Mouse (Mus musculus): ENCODE results near the gene B4galnt3. TPM values are rescaled to one million over a fixed set of nuclear protein-coding genes. Genes with fewer than 3 reads are reported as not detected.

Gene B4galnt3
- polyA plus RNA-seq, 1 experiment from 2014 or later: 0.52 TPM

DNA sequence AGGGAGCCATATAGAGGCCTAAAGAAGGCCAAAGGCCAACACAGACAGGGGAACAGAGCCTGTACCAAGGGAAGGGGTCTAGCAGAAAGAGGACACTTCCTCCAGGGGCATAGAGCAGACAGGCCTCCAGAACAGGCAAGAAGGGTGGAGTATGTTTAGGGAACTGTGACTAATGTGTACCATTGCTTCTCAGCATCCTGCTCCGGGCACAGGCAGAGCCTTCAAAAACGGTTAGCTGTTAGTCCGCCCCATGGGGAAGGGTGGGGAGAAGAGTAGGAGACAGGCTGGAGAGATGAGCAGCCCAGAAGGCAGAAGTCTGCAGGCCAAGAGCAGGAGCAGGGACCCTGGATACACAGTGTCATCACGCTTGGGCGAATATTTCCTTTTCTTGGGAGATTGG lies 105.1 kb downstream of the B4galnt3 start:
- H3K27me3 ChIP-seq (replicated peaks; ENCODE audit: low read depth, poor library complexity, severe bottlenecking): peaks cover 27% of the 10 kb centered on the region
- 74% methylated on average over 5 of the region's 5 CpGs for WGBS
- H3K27ac ChIP-seq (replicated peaks): peak overlapping the region; percentile 69; the same call in 1 of the 2 replicates
- H3K36me3 ChIP-seq (replicated peaks): no peaks in the 10 kb centered on the region
- H3K4me3 ChIP-seq: no peak overlapping the region
- no peaks in the 10 kb centered on the region for H3K9me3 ChIP-seq
- DNase-seq (ENCODE audit: low spot score): no peak
- H3K4me1 ChIP-seq: peaks cover 57% of the 10 kb centered on the region

DNA sequence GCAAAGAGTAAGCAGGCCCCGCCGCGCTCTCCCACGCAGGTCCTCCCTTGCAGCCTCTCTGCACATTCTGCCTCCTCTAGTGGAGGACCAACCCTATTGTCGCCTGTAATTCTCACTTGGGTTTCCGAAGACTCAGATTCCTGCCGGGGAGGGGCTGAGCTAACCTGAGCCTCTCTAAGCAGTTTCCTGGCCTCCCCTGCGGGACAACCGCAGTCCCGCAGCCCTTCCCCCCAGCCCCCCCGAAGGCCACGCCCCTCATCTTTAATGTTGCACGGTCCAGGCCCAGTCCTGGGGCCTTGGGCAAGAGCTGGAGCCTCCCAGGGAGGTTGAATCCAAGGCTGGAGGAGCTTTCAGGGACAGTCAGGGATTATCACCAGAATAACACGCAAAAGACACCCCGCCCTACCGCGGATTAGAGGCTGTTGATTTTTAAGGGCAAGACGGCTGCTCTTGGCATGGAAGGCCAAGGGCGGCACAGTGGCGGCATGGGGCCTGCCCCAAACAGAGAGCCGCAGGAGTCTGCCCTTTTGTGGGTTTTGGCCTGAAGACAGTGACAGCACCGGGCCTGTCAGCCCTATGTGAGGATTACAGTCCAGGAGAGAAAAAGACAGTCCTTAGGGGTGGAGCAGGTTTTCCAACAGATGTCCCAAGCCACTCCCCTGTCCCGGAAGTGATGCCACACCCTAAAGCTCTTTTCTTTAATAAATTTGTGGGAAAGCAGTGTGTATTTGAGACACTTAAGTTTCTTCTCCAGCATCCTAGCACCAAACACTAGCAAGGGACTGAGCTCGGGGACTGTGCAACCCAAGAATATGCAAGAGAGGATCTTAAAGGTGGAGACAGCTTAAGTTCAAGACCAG lies 105.8 kb downstream of the B4galnt3 start:
- Histone ChIP-seq H3K36me3 (replicated peaks) (no peaks in the 10 kb centered on the region), H3K9me3 (no peaks in the 10 kb centered on the region), H3K27me3 (replicated peaks; ENCODE audit: low read depth, poor library complexity, severe bottlenecking) (peaks cover 27% of the 10 kb centered on the region), H3K4me3 (peak overlapping the region; percentile 44), H3K4me1 (peaks cover 53% of the 10 kb centered on the region), H3K27ac (replicated peaks) (peak overlapping the region; percentile 69)
- peak; percentile 64 for DNase-seq (ENCODE audit: low spot score)
- WGBS: 14% methylated on average over 24 of the region's 24 CpGs

DNA sequence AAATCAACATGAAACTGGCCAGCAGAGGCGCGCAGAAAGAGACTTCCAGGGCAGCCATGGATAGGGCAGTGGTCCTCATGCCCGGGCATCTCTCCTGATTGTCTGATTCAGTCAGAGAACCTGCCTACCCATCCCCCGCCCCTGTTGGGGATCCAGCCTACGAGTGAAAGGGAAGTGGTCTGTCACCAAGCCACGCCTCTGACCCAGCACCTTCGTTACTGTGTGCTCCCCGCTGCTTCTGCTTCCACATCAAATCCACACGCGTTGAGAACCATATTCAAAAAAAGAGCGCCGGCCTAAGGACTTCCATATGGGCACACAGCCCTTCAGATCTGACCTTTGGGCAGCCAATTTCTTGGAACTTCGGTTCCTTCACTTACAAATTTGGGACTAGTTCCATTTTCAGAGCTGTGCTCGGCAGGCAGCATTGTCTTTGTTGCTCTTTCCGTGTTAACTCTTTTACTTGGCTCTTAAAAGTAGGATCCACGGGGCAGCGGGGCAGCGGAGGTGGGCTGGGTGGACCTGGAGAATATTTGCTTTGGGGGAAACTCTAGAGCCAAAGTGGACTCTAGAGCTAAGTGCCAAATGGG lies 106.7 kb downstream of the B4galnt3 start:
- WGBS: 9% methylated on average over 18 of the region's 18 CpGs
- H3K27ac ChIP-seq (replicated peaks): peak overlapping the region; percentile 69
- H3K9me3 ChIP-seq: no peaks in the 10 kb centered on the region
- H3K4me3 ChIP-seq: peak overlapping the region; percentile 44
- peak; percentile 65 for DNase-seq (ENCODE audit: low spot score)
- H3K36me3 ChIP-seq (replicated peaks): no peaks in the 10 kb centered on the region
- H3K4me1 ChIP-seq: peaks cover 48% of the 10 kb centered on the region
- peaks cover 27% of the 10 kb centered on the region for H3K27me3 ChIP-seq (replicated peaks; ENCODE audit: low read depth, poor library complexity, severe bottlenecking)

GRCm38 (mm10) chr6:120186594-120186993 lies 107.8 kb downstream of the B4galnt3 start:
- Histone ChIP-seq H3K27ac (replicated peaks) (no peak overlapping the region), H3K27me3 (replicated peaks; ENCODE audit: low read depth, poor library complexity, severe bottlenecking) (peaks cover 27% of the 10 kb centered on the region), H3K9me3 (no peaks in the 10 kb centered on the region), H3K4me1 (peaks cover 37% of the 10 kb centered on the region), H3K4me3 (no peak overlapping the region), H3K36me3 (replicated peaks) (no peaks in the 10 kb centered on the region)
- WGBS: 78% methylated on average over 3 of the region's 3 CpGs
- no peak for DNase-seq (ENCODE audit: low spot score)

DNA sequence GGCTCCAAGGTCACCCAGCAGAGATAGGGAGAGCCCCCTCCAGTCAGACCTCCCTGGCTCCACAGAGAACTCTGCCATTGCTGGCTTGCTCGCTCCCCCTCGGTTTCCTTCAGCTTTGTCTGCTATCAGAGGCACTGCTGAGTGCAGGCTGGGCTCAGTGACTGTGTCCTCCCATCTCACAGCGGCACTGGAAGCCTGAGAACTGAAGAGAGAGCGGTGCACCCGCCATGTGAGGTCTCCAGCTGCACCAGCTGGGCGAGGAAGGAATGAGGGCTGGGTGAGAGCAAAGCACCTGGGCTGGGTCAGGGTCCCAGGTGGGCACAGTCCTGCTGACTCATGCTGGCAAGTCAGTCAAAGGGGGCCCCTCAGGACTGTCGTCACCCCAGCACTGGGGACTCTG lies 108.6 kb downstream of the B4galnt3 start:
- Histone ChIP-seq H3K27ac (replicated peaks) (no peak overlapping the region), H3K36me3 (replicated peaks) (no peaks in the 10 kb centered on the region), H3K4me1 (peaks cover 36% of the 10 kb centered on the region), H3K27me3 (replicated peaks; ENCODE audit: low read depth, poor library complexity, severe bottlenecking) (peaks cover 27% of the 10 kb centered on the region), H3K9me3 (no peaks in the 10 kb centered on the region), H3K4me3 (no peak overlapping the region)
- DNase-seq (ENCODE audit: low spot score): no peak
- WGBS: 65% methylated on average over 7 of the region's 7 CpGs

- 85% methylated on average over 12 of the region's 12 CpGs for WGBS
- no peaks in the 10 kb centered on the region for H3K36me3 ChIP-seq (replicated peaks)
Measured at GRCm38 (mm10) chr6:120185012-120185730, 109.2 kb downstream of the B4galnt3 start.

DNA sequence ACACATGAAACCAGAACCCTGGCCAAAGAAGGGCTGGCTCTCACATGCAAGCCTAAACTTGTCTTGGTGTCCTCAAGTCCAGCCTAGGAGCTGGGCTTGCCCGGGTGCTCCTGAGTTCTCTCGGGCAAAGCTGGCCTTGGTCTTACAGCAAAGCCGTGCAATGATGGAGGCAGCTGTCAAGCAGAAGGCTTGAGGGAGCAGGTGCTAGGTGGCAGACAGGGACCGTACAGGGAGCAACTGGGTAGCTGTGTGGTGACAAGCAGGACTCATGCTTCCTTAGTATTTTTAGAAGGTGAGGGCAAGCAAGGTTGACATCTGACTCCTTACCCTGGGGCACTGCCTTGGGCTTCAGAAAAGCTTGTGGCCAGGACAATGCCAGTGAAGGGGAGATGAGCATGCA lies 110.6 kb downstream of the B4galnt3 start:
- Histone ChIP-seq H3K4me1 (peaks cover 34% of the 10 kb centered on the region), H3K27ac (replicated peaks) (no peak overlapping the region), H3K4me3 (no peak overlapping the region), H3K36me3 (replicated peaks) (no peaks in the 10 kb centered on the region), H3K27me3 (replicated peaks; ENCODE audit: low read depth, poor library complexity, severe bottlenecking) (peaks cover 18% of the 10 kb centered on the region), H3K9me3 (no peaks in the 10 kb centered on the region)
- no peak for DNase-seq (ENCODE audit: low spot score)
- WGBS: 89% methylated on average over 4 of the region's 4 CpGs

More at GRCm38 (mm10) chr6:120185012-120185730, 109.2 kb downstream of the B4galnt3 start:
- DNase-seq (ENCODE audit: low spot score): no peak
- H3K27me3 ChIP-seq (replicated peaks; ENCODE audit: low read depth, poor library complexity, severe bottlenecking): peaks cover 27% of the 10 kb centered on the region
- no peaks in the 10 kb centered on the region for H3K9me3 ChIP-seq
- H3K27ac ChIP-seq (replicated peaks): no peak overlapping the region
- peaks cover 41% of the 10 kb centered on the region for H3K4me1 ChIP-seq
- H3K4me3 ChIP-seq: no peak overlapping the region

- Histone ChIP-seq H3K4me3 (no peak overlapping the region), H3K36me3 (replicated peaks) (no peaks in the 10 kb centered on the region), H3K4me1 (peaks cover 18% of the 10 kb centered on the region), H3K27ac (replicated peaks) (no peak overlapping the region), H3K27me3 (replicated peaks; ENCODE audit: low read depth, poor library complexity, severe bottlenecking) (peaks cover 10% of the 10 kb centered on the region), H3K9me3 (no peaks in the 10 kb centered on the region)
- DNase-seq (ENCODE audit: low spot score): no peak
- 86% methylated on average over 5 of the region's 5 CpGs for WGBS
Measured at GRCm38 (mm10) chr6:120182160-120182559, 112.2 kb downstream of the B4galnt3 start.

GRCm38 (mm10) chr6:120180492-120180891 lies 113.9 kb downstream of the B4galnt3 start:
- H3K4me1 ChIP-seq: peaks cover 9% of the 10 kb centered on the region; the same call in 1 of the 2 replicates
- H3K27ac ChIP-seq (replicated peaks): no peak overlapping the region
- no peaks in the 10 kb centered on the region for H3K36me3 ChIP-seq (replicated peaks)
- no peak for DNase-seq (ENCODE audit: low spot score)
- no peak overlapping the region for H3K4me3 ChIP-seq
- H3K9me3 ChIP-seq: no peaks in the 10 kb centered on the region
- H3K27me3 ChIP-seq (replicated peaks; ENCODE audit: low read depth, poor library complexity, severe bottlenecking): no peaks in the 10 kb centered on the region
- WGBS: 60% methylated on average over 4 of the region's 4 CpGs

GRCm38 (mm10) chr6:120179756-120180206 lies 114.6 kb downstream of the B4galnt3 start:
- Histone ChIP-seq H3K9me3 (no peaks in the 10 kb centered on the region), H3K4me1 (peaks cover 9% of the 10 kb centered on the region; the same call in 1 of the 2 replicates), H3K27ac (replicated peaks) (no peak overlapping the region), H3K4me3 (no peak overlapping the region), H3K36me3 (replicated peaks) (no peaks in the 10 kb centered on the region), H3K27me3 (replicated peaks; ENCODE audit: low read depth, poor library complexity, severe bottlenecking) (no peaks in the 10 kb centered on the region)
- WGBS: 77% methylated on average over 8 of the region's 8 CpGs
- DNase-seq (ENCODE audit: low spot score): no peak

- H3K27ac ChIP-seq (replicated peaks): no peak overlapping the region
- H3K4me3 ChIP-seq: no peak overlapping the region
- no peaks in the 10 kb centered on the region for H3K9me3 ChIP-seq
- H3K27me3 ChIP-seq (replicated peaks; ENCODE audit: low read depth, poor library complexity, severe bottlenecking): no peaks in the 10 kb centered on the region
- 91% methylated on average over 6 of the region's 6 CpGs for WGBS
- H3K36me3 ChIP-seq (replicated peaks): no peaks in the 10 kb centered on the region
- H3K4me1 ChIP-seq: peaks cover 9% of the 10 kb centered on the region; the same call in 1 of the 2 replicates
- DNase-seq (ENCODE audit: low spot score): no peak
Measured at GRCm38 (mm10) chr6:120179044-120179755, 115.2 kb downstream of the B4galnt3 start.

DNA sequence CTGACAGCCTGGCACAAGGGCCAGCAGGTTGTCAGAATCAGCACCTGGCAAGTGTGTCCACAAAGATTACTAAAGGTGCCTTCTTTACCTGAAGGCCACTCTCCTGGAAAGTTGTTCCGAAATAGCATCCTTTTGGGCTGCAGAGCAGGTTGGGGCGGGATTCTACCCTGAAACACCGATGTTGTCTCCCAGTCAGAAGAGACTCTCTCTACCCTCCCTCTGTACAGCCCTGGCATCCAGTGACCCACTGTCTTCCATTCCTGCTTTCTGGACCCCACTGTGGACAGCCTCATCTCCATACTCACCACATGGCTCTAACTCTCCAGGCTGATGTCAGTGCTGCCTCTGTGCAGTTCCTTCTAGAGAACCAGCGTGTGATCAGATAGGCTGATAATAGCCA lies 118.7 kb downstream of the B4galnt3 start:
- H3K4me3 ChIP-seq: no peak overlapping the region
- WGBS: 93% methylated on average over 4 of the region's 4 CpGs
- H3K4me1 ChIP-seq: peaks cover 7% of the 10 kb centered on the region; the same call in 1 of the 2 replicates

More for the DNA sequence above, 118.7 kb downstream of the B4galnt3 start:
- no peak for DNase-seq (ENCODE audit: low spot score)
- H3K27me3 ChIP-seq (replicated peaks; ENCODE audit: low read depth, poor library complexity, severe bottlenecking): no peaks in the 10 kb centered on the region
- no peaks in the 10 kb centered on the region for H3K36me3 ChIP-seq (replicated peaks)
- no peaks in the 10 kb centered on the region for H3K9me3 ChIP-seq
- no peak overlapping the region for H3K27ac ChIP-seq (replicated peaks)
